Mouse (Mus musculus): Measurements from ENCODE around the gene Olfr1386. TPM values are rescaled to one million over a fixed set of nuclear protein-coding genes. Genes with fewer than 3 reads are reported as not detected.
"Not testable (repeated sequence)": the region's sequence is repeated elsewhere in the genome, so short reads cannot be mapped to it uniquely, and the experiment has no call there.

The Olfr1386 gene
- polyA plus RNA-seq (2011; ENCODE audit: insufficient read length, low read depth, missing spikeins): not detected in 2 replicates

GRCm38 (mm10) chr11:49464746-49465145, at the start of gene Olfr1386:
Olfr1386 (plus strand) TSS chr11:49465046.
- H3K4me3 ChIP-seq (ENCODE audit: insufficient read depth, low read length); H3K4me1 ChIP-seq (ENCODE audit: control insufficient read depth, insufficient read depth, low read length); H3K27ac ChIP-seq (ENCODE audit: insufficient read depth, low read length): not testable (repeated sequence)

- Histone ChIP-seq H3K27ac (ENCODE audit: insufficient read depth, low read length) (no peak within 1 kb of the TSS), H3K4me3 (ENCODE audit: insufficient read depth, low read length) (no peak within 1 kb of the TSS), H3K4me1 (ENCODE audit: control insufficient read depth, insufficient read depth, low read length) (no peaks in the 10 kb centered on the region)
- no peak for TF ChIP-seq CTCF (IDR thresholded peaks at IDR 0.05; ENCODE audit: borderline replicate concordance, insufficient read depth, low read length)
- no peak for TF ChIP-seq POLR2A (IDR thresholded peaks at IDR 0.05; ENCODE audit: low read depth, low read length)
These were observed 42.1 kb upstream of the Olfr1386 start, which contains the start of gene Olfr1389 for GRCm38 (mm10) chr11:49422767-49423166. Olfr1389 (plus strand) TSS chr11:49423067.

GRCm38 (mm10) chr11:49425257-49425927, 39.5 kb upstream of the Olfr1386 start:
- Histone ChIP-seq H3K4me1 (ENCODE audit: control insufficient read depth, insufficient read depth, low read length) (no peaks in the 10 kb centered on the region), H3K4me3 (ENCODE audit: insufficient read depth, low read length) (no peak overlapping the region), H3K27ac (ENCODE audit: insufficient read depth, low read length) (no peak overlapping the region)
- TF ChIP-seq POLR2A (IDR thresholded peaks at IDR 0.05; ENCODE audit: low read depth, low read length) (no peak), CTCF (IDR thresholded peaks at IDR 0.05; ENCODE audit: borderline replicate concordance, insufficient read depth, low read length) (no peak)

- no peak for TF ChIP-seq POLR2A (IDR thresholded peaks at IDR 0.05; ENCODE audit: low read depth, low read length)
- no peak for TF ChIP-seq CTCF (IDR thresholded peaks at IDR 0.05; ENCODE audit: borderline replicate concordance, insufficient read depth, low read length)
- no peak overlapping the region for H3K27ac ChIP-seq (ENCODE audit: insufficient read depth, low read length)
- H3K4me3 ChIP-seq (ENCODE audit: insufficient read depth, low read length): no peak overlapping the region
- H3K4me1 ChIP-seq (ENCODE audit: control insufficient read depth, insufficient read depth, low read length): no peaks in the 10 kb centered on the region
These were observed 35.2 kb upstream of the Olfr1386 start for GRCm38 (mm10) chr11:49429641-49430040.

DNA sequence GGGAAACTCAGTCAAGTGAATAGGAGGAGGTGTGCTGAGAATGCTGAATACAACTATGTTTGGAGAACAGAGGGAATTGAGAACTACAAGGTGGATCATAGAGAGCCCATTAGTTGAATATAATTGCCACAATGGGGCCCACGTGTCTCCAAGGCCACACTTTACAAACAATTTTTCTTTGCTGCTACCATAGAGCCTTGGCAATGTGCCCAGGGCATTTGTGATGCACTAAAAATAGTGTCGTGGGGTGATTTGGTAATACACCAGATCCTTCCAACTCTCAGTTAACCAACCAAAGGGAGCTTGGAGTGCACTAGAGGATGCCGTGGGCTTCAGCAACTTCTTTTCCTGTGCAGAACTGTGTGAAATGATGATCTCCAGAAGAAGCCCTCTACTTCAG, 28.4 kb upstream of the Olfr1386 start, which contains the start of gene Olfr1388:
TSS of gene Olfr1388 (plus strand) at position 214 of the 400 bp plus-strand sequence.
- H3K4me1 ChIP-seq (ENCODE audit: control insufficient read depth, insufficient read depth, low read length): no peaks in the 10 kb centered on the region; the same call in 1 of the 2 replicates
- no peak within 1 kb of the TSS for H3K4me3 ChIP-seq (ENCODE audit: insufficient read depth, low read length)
- no peak within 1 kb of the TSS for H3K27ac ChIP-seq (ENCODE audit: insufficient read depth, low read length)
- TF ChIP-seq POLR2A (IDR thresholded peaks at IDR 0.05; ENCODE audit: low read depth, low read length) (no peak), CTCF (IDR thresholded peaks at IDR 0.05; ENCODE audit: borderline replicate concordance, insufficient read depth, low read length) (no peak)

GRCm38 (mm10) chr11:49455043-49455442, 9.8 kb upstream of the Olfr1386 start, which contains the start of gene Olfr1387:
Olfr1387 (plus strand) TSS chr11:49455343.
- H3K27ac ChIP-seq (ENCODE audit: insufficient read depth, low read length): no peak within 1 kb of the TSS
- no peaks in the 10 kb centered on the region for H3K4me1 ChIP-seq (ENCODE audit: control insufficient read depth, insufficient read depth, low read length)
- TF ChIP-seq CTCF (IDR thresholded peaks at IDR 0.05; ENCODE audit: borderline replicate concordance, insufficient read depth, low read length): no peak
- no peak for TF ChIP-seq POLR2A (IDR thresholded peaks at IDR 0.05; ENCODE audit: low read depth, low read length)
- H3K4me3 ChIP-seq (ENCODE audit: insufficient read depth, low read length): no peak within 1 kb of the TSS

GRCm38 (mm10) chr11:49485973-49486372, 21.1 kb downstream of the Olfr1386 start:
- Histone ChIP-seq H3K4me3 (ENCODE audit: insufficient read depth, low read length) (no peak overlapping the region), H3K4me1 (ENCODE audit: control insufficient read depth, insufficient read depth, low read length) (no peaks in the 10 kb centered on the region), H3K27ac (ENCODE audit: insufficient read depth, low read length) (no peak overlapping the region)
- TF ChIP-seq POLR2A (IDR thresholded peaks at IDR 0.05; ENCODE audit: low read depth, low read length) (no peak), CTCF (IDR thresholded peaks at IDR 0.05; ENCODE audit: borderline replicate concordance, insufficient read depth, low read length) (no peak)

- not testable (repeated sequence) for H3K4me3 ChIP-seq (ENCODE audit: insufficient read depth, low read length); H3K4me1 ChIP-seq (ENCODE audit: control insufficient read depth, insufficient read depth, low read length); H3K27ac ChIP-seq (ENCODE audit: insufficient read depth, low read length)
These were observed 23.9 kb downstream of the Olfr1386 start, which contains the start of gene Olfr1385 for GRCm38 (mm10) chr11:49488770-49489169. Olfr1385 (plus strand) TSS chr11:49489070.

GRCm38 (mm10) chr11:49518086-49518485, 53.2 kb downstream of the Olfr1386 start:
- Histone ChIP-seq H3K27ac (ENCODE audit: insufficient read depth, low read length) (no peak overlapping the region), H3K4me3 (ENCODE audit: insufficient read depth, low read length) (no peak overlapping the region), H3K4me1 (ENCODE audit: control insufficient read depth, insufficient read depth, low read length) (no peaks in the 10 kb centered on the region)
- TF ChIP-seq POLR2A (IDR thresholded peaks at IDR 0.05; ENCODE audit: low read depth, low read length): no peak
- no peak for TF ChIP-seq CTCF (IDR thresholded peaks at IDR 0.05; ENCODE audit: borderline replicate concordance, insufficient read depth, low read length)

DNA sequence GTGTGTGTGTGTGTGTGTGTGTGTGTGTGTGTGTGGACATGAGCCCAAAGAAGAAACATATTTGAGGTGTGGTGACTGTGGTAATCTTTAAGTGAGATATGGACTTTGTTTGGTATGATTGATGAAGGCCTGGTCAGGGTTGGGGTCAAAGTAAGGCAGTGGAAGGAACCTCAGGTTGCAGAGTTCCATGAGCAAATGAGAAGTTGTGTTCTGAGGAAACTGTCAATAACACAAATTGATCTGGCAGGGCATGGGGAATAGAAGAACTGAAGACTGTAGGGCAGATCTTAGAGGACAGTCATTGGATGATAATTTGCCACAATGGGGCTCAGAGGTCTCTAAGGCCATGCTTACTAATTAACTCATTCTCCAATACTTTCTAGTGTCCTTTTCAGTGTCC, 54.5 kb downstream of the Olfr1386 start, which contains the start of gene Olfr1383:
TSS of gene Olfr1383 (plus strand) at position 301 of the 400 bp plus-strand sequence.
- H3K4me3 ChIP-seq (ENCODE audit: insufficient read depth, low read length): no peak within 1 kb of the TSS
- H3K4me1 ChIP-seq (ENCODE audit: control insufficient read depth, insufficient read depth, low read length): no peaks in the 10 kb centered on the region
- TF ChIP-seq CTCF (IDR thresholded peaks at IDR 0.05; ENCODE audit: borderline replicate concordance, insufficient read depth, low read length) (no peak), POLR2A (IDR thresholded peaks at IDR 0.05; ENCODE audit: low read depth, low read length) (no peak)
- no peak within 1 kb of the TSS for H3K27ac ChIP-seq (ENCODE audit: insufficient read depth, low read length)

Other genes with a start within 250 kb of the Olfr1386 start
- gene Mgat1, start 220.9 kb upstream of the Olfr1386 start, polyA plus RNA-seq (2011; ENCODE audit: insufficient read length, low read depth, missing spikeins): 79.0 and 92.6 TPM in 2 replicates
- gene Olfr1393, start 186.7 kb upstream of the Olfr1386 start, polyA plus RNA-seq (2011; ENCODE audit: insufficient read length, low read depth, missing spikeins): 0.23 TPM in 1 of 2 replicates, not detected in the other
- gene Olfr1392, start 179.8 kb upstream of the Olfr1386 start, polyA plus RNA-seq (2011; ENCODE audit: insufficient read length, low read depth, missing spikeins): not detected in 2 replicates
- not detected in 2 replicates for gene Olfr10, start 160.3 kb upstream of the Olfr1386 start, polyA plus RNA-seq (2011; ENCODE audit: insufficient read length, low read depth, missing spikeins)
- not detected in 2 replicates for gene Olfr1391, start 142.3 kb upstream of the Olfr1386 start, polyA plus RNA-seq (2011; ENCODE audit: insufficient read length, low read depth, missing spikeins)
- gene Olfr1390, start 129.9 kb upstream of the Olfr1386 start, polyA plus RNA-seq (2011; ENCODE audit: insufficient read length, low read depth, missing spikeins): not detected in 2 replicates
- not detected in 2 replicates for gene Olfr1389, start 42.0 kb upstream of the Olfr1386 start, polyA plus RNA-seq (2011; ENCODE audit: insufficient read length, low read depth, missing spikeins)
- gene Olfr1388, start 28.4 kb upstream of the Olfr1386 start, polyA plus RNA-seq (2011; ENCODE audit: insufficient read length, low read depth, missing spikeins): not detected in 2 replicates
- gene Olfr1387, start 9.7 kb upstream of the Olfr1386 start, polyA plus RNA-seq (2011; ENCODE audit: insufficient read length, low read depth, missing spikeins): not detected in 2 replicates
- not detected in 2 replicates for gene Olfr1385, start 24.0 kb downstream of the Olfr1386 start, polyA plus RNA-seq (2011; ENCODE audit: insufficient read length, low read depth, missing spikeins)
- gene Olfr1384, start 41.7 kb downstream of the Olfr1386 start, polyA plus RNA-seq (2011; ENCODE audit: insufficient read length, low read depth, missing spikeins): not detected in 2 replicates
- not detected in 2 replicates for gene Olfr1383, start 54.6 kb downstream of the Olfr1386 start, polyA plus RNA-seq (2011; ENCODE audit: insufficient read length, low read depth, missing spikeins)
- not detected in 2 replicates for gene Olfr1382, start 63.2 kb downstream of the Olfr1386 start, polyA plus RNA-seq (2011; ENCODE audit: insufficient read length, low read depth, missing spikeins)
- not detected in 2 replicates for gene Olfr1381, start 78.4 kb downstream of the Olfr1386 start, polyA plus RNA-seq (2011; ENCODE audit: insufficient read length, low read depth, missing spikeins)
- not detected in 2 replicates for gene Olfr1380, start 91.8 kb downstream of the Olfr1386 start, polyA plus RNA-seq (2011; ENCODE audit: insufficient read length, low read depth, missing spikeins)
- gene Flt4, start 144.2 kb downstream of the Olfr1386 start, polyA plus RNA-seq (2011; ENCODE audit: insufficient read length, low read depth, missing spikeins): 2.4 and 5.4 TPM in 2 replicates
- not detected in 2 replicates for gene Scgb3a1, start 198.6 kb downstream of the Olfr1386 start, polyA plus RNA-seq (2011; ENCODE audit: insufficient read length, low read depth, missing spikeins)
- gene Cnot6, start 247.7 kb downstream of the Olfr1386 start, polyA plus RNA-seq (2011; ENCODE audit: insufficient read length, low read depth, missing spikeins): 66.6 and 94.8 TPM in 2 replicates

All from embryonic fibroblast, embryonic 13.5 days (primary cell).